Mouse (Mus musculus): Measurements from ENCODE around the gene Olfr584. TPM values are rescaled to one million over a fixed set of nuclear protein-coding genes. Genes with fewer than 3 reads are reported as not detected.

The Olfr584 gene
- total RNA-seq (2014; rRNA removed) (not detected in 2 replicates), polyA plus RNA-seq (2015; fragmentation: Nextera tagmentation; extraction: Ambion mirVana) (not detected in 2 replicates)

DNA sequence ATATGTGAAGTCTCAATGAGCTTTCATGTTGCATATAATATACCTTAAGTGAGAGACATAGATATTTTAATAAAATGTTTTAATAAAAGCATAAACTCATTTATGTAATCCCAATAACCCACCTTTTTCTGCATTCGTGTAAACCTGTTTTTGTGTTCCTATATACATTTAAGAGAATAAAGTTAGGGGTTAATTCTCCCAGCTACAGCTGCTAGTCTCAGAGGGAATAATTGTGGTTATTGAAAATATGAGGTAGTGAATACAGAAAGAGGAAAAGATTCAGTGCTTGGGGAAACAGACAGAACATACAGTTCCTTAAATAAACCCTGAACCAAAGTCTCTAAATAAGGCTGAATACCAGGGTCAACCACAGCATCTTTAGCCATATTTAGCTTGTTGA is at the start of gene Olfr584:
TSS of gene Olfr584 (plus strand) at position 301 of the 400 bp plus-strand sequence.
- Histone ChIP-seq H3K4me3 (ENCODE audit: low read depth, low read length) (no peak within 1 kb of the TSS), H3K27ac (ENCODE audit: low read depth, low read length) (no peak within 1 kb of the TSS), H3K4me2 (ENCODE audit: low read depth) (no peak within 1 kb of the TSS), H3K9ac (no peak within 1 kb of the TSS), H3K9me3 (ENCODE audit: low read length) (no peaks in the 10 kb centered on the region), H3K4me1 (ENCODE audit: insufficient read depth) (no peaks in the 10 kb centered on the region), H3K27me3 (ENCODE audit: insufficient read depth, low read length) (no peaks in the 10 kb centered on the region), H3K36me3 (ENCODE audit: insufficient read depth) (no peaks in the 10 kb centered on the region)
- DNase-seq (no peak), ATAC-seq (no peak)
- WGBS = 83% methylated on average over 1 of the region's 1 CpGs
- TF ChIP-seq CTCF (IDR thresholded peaks at IDR 0.05; ENCODE audit: low read depth) = no peak

DNA sequence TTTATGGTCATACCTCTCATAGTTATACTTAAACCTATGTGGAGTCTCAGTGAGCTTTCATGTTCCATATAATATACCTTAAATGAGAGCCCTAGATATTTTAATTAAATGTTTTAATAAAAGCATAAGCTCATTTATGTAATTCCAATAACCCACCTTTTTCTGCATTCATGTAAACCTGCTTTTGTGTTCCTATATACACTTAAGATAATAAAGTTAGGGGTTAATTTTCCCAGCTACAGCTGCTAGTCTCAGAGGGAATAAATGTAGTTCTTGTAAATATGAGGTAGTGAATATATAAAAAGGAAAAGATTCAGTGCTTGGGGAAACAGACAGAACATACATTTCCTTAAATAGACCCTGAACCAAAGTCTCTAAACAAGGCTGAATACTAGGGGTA is 44.0 kb upstream of the Olfr584 start, which contains the start of gene Olfr582:
TSS of gene Olfr582 (plus strand) at position 301 of the 400 bp plus-strand sequence.
- ATAC-seq = no peak
- Histone ChIP-seq H3K4me1 (ENCODE audit: insufficient read depth) (no peaks in the 10 kb centered on the region), H3K9me3 (ENCODE audit: low read length) (no peaks in the 10 kb centered on the region), H3K4me2 (ENCODE audit: low read depth) (no peak within 1 kb of the TSS), H3K27me3 (ENCODE audit: insufficient read depth, low read length) (no peaks in the 10 kb centered on the region), H3K4me3 (ENCODE audit: low read depth, low read length) (no peak within 1 kb of the TSS), H3K9ac (no peak within 1 kb of the TSS), H3K36me3 (ENCODE audit: insufficient read depth) (no peaks in the 10 kb centered on the region), H3K27ac (ENCODE audit: low read depth, low read length) (no peak within 1 kb of the TSS)
- no peak for DNase-seq
- no peak for TF ChIP-seq CTCF (IDR thresholded peaks at IDR 0.05; ENCODE audit: low read depth)

DNA sequence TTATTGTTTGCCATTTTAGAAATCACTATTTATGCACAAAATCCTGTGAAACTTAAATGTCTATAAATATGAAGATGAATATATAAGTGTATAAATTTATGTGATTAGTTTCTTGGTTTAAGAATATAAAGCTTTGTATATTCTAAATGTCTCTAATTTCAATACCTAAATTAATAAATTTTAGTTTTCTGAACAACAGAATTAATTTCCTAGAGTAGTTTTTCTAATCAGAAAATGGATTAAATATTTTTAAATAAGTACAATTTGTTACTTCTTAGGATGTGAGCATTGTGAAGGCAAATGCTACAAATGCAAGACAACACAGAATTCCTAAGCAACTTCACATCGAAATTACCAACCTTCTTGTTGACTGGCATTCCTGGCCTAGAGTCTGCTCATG is 30.7 kb upstream of the Olfr584 start, which contains the start of gene Olfr583:
TSS of gene Olfr583 (plus strand) at position 301 of the 400 bp plus-strand sequence.
- H3K4me1 ChIP-seq (ENCODE audit: insufficient read depth) = no peaks in the 10 kb centered on the region
- no peaks in the 10 kb centered on the region for H3K27me3 ChIP-seq (ENCODE audit: insufficient read depth, low read length)
- 96% methylated on average over 1 of the region's 1 CpGs for whole genome bisulfite sequencing
- H3K27ac ChIP-seq (ENCODE audit: low read depth, low read length) = no peak within 1 kb of the TSS
- DNase-seq (no peak), ATAC-seq (no peak)
- no peak within 1 kb of the TSS for H3K4me3 ChIP-seq (ENCODE audit: low read depth, low read length)
- no peak within 1 kb of the TSS for H3K4me2 ChIP-seq (ENCODE audit: low read depth)
- no peaks in the 10 kb centered on the region for H3K9me3 ChIP-seq (ENCODE audit: low read length)
- TF ChIP-seq CTCF (IDR thresholded peaks at IDR 0.05; ENCODE audit: low read depth) = no peak
- H3K9ac ChIP-seq = no peak within 1 kb of the TSS
- no peaks in the 10 kb centered on the region for H3K36me3 ChIP-seq (ENCODE audit: insufficient read depth)

DNA sequence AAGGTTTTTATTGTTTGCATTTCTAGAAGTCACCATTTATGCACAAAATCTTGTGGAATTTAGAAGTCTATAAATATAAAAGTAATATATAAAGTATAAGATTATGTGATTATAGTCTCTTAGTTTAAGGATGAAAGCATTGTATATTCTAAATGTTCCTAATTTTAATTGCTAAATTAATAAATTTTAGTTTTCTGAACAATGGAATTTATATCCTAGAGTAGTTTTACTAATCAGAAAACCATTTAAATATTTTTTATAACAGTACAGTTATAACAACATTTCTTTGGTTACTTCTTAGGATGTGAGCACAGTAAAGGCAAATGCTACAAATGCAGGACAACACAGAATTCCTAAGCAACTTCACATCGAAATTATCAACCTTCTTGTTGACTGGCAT is 15.7 kb downstream of the Olfr584 start, which contains the start of gene Olfr585:
TSS of gene Olfr585 (plus strand) at position 301 of the 400 bp plus-strand sequence.
- Histone ChIP-seq H3K9me3 (ENCODE audit: low read length) (no peaks in the 10 kb centered on the region), H3K4me1 (ENCODE audit: insufficient read depth) (no peaks in the 10 kb centered on the region), H3K4me2 (ENCODE audit: low read depth) (no peak within 1 kb of the TSS), H3K4me3 (ENCODE audit: low read depth, low read length) (no peak within 1 kb of the TSS), H3K27me3 (ENCODE audit: insufficient read depth, low read length) (no peaks in the 10 kb centered on the region), H3K36me3 (ENCODE audit: insufficient read depth) (no peaks in the 10 kb centered on the region), H3K9ac (no peak within 1 kb of the TSS), H3K27ac (ENCODE audit: low read depth, low read length) (no peak within 1 kb of the TSS)
- 91% methylated on average over 1 of the region's 1 CpGs for whole genome bisulfite sequencing
- no peak for ATAC-seq
- TF ChIP-seq CTCF (IDR thresholded peaks at IDR 0.05; ENCODE audit: low read depth) = no peak
- no peak for DNase-seq

DNA sequence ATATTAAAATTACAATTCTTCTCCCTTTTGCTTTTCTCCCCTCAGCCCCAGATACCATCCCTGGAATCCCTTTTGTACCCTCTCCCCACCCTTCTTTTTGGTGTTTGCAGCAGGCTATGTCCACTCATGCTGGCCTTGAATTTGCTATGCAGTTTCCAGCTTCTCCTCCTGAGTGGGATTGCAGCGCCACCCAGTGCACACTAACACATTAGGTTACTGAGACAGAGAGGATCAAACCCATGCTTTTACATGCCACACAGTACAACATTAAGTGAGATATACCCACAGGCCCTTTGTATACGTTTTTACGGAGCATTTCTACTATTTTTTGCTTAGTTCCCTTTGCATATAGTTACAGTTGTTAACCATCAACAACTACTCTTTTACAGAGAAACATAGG is 37.7 kb downstream of the Olfr584 start:
- TF ChIP-seq CTCF (IDR thresholded peaks at IDR 0.05; ENCODE audit: low read depth) = peak; percentile 46
- H3K4me3 ChIP-seq (ENCODE audit: low read depth, low read length) = no peak overlapping the region
- no peak overlapping the region for H3K9ac ChIP-seq
- no peak overlapping the region for H3K27ac ChIP-seq (ENCODE audit: low read depth, low read length)
- WGBS = 51% methylated on average over 3 of the region's 3 CpGs
- H3K9me3 ChIP-seq (ENCODE audit: low read length) = no peaks in the 10 kb centered on the region
- no peaks in the 10 kb centered on the region for H3K27me3 ChIP-seq (ENCODE audit: insufficient read depth, low read length)
- no peak for ATAC-seq
- no peak for DNase-seq
- H3K4me1 ChIP-seq (ENCODE audit: insufficient read depth) = no peaks in the 10 kb centered on the region
- H3K36me3 ChIP-seq (ENCODE audit: insufficient read depth) = no peaks in the 10 kb centered on the region
- no peak overlapping the region for H3K4me2 ChIP-seq (ENCODE audit: low read depth)

DNA sequence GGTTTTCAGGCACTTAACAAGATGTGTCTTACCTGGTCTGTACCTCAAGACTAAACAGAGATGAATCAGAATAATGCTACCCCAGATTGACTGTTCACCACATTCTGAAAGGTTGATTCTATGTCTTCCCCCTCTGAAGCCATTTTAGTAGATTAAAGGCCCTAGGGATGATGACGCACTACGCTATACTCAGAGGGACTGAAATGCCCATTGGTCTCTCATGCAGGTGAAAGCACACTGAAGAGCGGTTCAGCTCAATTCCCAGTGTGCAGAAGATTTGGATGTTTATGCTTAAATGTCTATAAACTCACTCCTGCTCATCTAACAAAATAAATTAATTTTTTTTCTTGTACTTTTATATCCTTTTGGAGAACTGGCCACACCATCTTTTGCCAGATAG is 43.9 kb downstream of the Olfr584 start, which contains the start of gene Olfr586:
TSS of gene Olfr586 (minus strand) at position 101 of the 400 bp plus-strand sequence.
- H3K9ac ChIP-seq = no peak within 1 kb of the TSS
- no peak within 1 kb of the TSS for H3K4me3 ChIP-seq (ENCODE audit: low read depth, low read length)
- 96% methylated on average over 3 of the region's 3 CpGs for whole genome bisulfite sequencing
- no peak for TF ChIP-seq CTCF (IDR thresholded peaks at IDR 0.05; ENCODE audit: low read depth)
- H3K4me2 ChIP-seq (ENCODE audit: low read depth) = no peak within 1 kb of the TSS
- no peaks in the 10 kb centered on the region for H3K9me3 ChIP-seq (ENCODE audit: low read length)
- H3K27me3 ChIP-seq (ENCODE audit: insufficient read depth, low read length) = no peaks in the 10 kb centered on the region
- H3K27ac ChIP-seq (ENCODE audit: low read depth, low read length) = no peak within 1 kb of the TSS
- no peaks in the 10 kb centered on the region for H3K4me1 ChIP-seq (ENCODE audit: insufficient read depth)
- no peaks in the 10 kb centered on the region for H3K36me3 ChIP-seq (ENCODE audit: insufficient read depth)
- DNase-seq (no peak), ATAC-seq (no peak)

Other genes with a start within 250 kb of the Olfr584 start
- gene Olfr566, start 223.1 kb upstream of the Olfr584 start, total RNA-seq (2014; rRNA removed) = not detected in 2 replicates
- gene Olfr566, start 223.1 kb upstream of the Olfr584 start, polyA plus RNA-seq (2015; fragmentation: Nextera tagmentation; extraction: Ambion mirVana) = not detected in 2 replicates
- gene Olfr568, start 204.8 kb upstream of the Olfr584 start, total RNA-seq (2014; rRNA removed) = not detected in 2 replicates
- gene Olfr568, start 204.8 kb upstream of the Olfr584 start, polyA plus RNA-seq (2015; fragmentation: Nextera tagmentation; extraction: Ambion mirVana) = not detected in 2 replicates
- gene Olfr569, start 191.0 kb upstream of the Olfr584 start, total RNA-seq (2014; rRNA removed) = not detected in 2 replicates
- not detected in 2 replicates for gene Olfr569, start 191.0 kb upstream of the Olfr584 start, polyA plus RNA-seq (2015; fragmentation: Nextera tagmentation; extraction: Ambion mirVana)
- gene Olfr570, start 187.3 kb upstream of the Olfr584 start, total RNA-seq (2014; rRNA removed) = not detected in 2 replicates
- 0.23 TPM in 1 of 2 replicates, not detected in the other for gene Olfr570, start 187.3 kb upstream of the Olfr584 start, polyA plus RNA-seq (2015; fragmentation: Nextera tagmentation; extraction: Ambion mirVana)
- not detected in 2 replicates for gene Olfr571, start 164.3 kb upstream of the Olfr584 start, total RNA-seq (2014; rRNA removed)
- not detected in 2 replicates for gene Olfr571, start 164.3 kb upstream of the Olfr584 start, polyA plus RNA-seq (2015; fragmentation: Nextera tagmentation; extraction: Ambion mirVana)
- gene Olfr572, start 157.5 kb upstream of the Olfr584 start, total RNA-seq (2014; rRNA removed) = not detected in 2 replicates
- gene Olfr572, start 157.5 kb upstream of the Olfr584 start, polyA plus RNA-seq (2015; fragmentation: Nextera tagmentation; extraction: Ambion mirVana) = not detected in 2 replicates
- not detected in 2 replicates for gene Olfr573-ps1, start 139.3 kb upstream of the Olfr584 start, total RNA-seq (2014; rRNA removed)
- gene Olfr573-ps1, start 139.3 kb upstream of the Olfr584 start, polyA plus RNA-seq (2015; fragmentation: Nextera tagmentation; extraction: Ambion mirVana) = not detected in 2 replicates
- gene Olfr574, start 133.4 kb upstream of the Olfr584 start, total RNA-seq (2014; rRNA removed) = not detected in 2 replicates
- not detected in 2 replicates for gene Olfr574, start 133.4 kb upstream of the Olfr584 start, polyA plus RNA-seq (2015; fragmentation: Nextera tagmentation; extraction: Ambion mirVana)
- not detected in 2 replicates for gene Olfr575, start 123.1 kb upstream of the Olfr584 start, total RNA-seq (2014; rRNA removed)
- not detected in 2 replicates for gene Olfr575, start 123.1 kb upstream of the Olfr584 start, polyA plus RNA-seq (2015; fragmentation: Nextera tagmentation; extraction: Ambion mirVana)
- gene Olfr576, start 119.2 kb upstream of the Olfr584 start, total RNA-seq (2014; rRNA removed) = not detected in 2 replicates
- not detected in 2 replicates for gene Olfr576, start 119.2 kb upstream of the Olfr584 start, polyA plus RNA-seq (2015; fragmentation: Nextera tagmentation; extraction: Ambion mirVana)
- gene Olfr577, start 105.9 kb upstream of the Olfr584 start, total RNA-seq (2014; rRNA removed) = not detected in 2 replicates
- gene Olfr577, start 105.9 kb upstream of the Olfr584 start, polyA plus RNA-seq (2015; fragmentation: Nextera tagmentation; extraction: Ambion mirVana) = not detected in 2 replicates
- gene Olfr578, start 92.6 kb upstream of the Olfr584 start, total RNA-seq (2014; rRNA removed) = not detected in 2 replicates
- not detected in 2 replicates for gene Olfr578, start 92.6 kb upstream of the Olfr584 start, polyA plus RNA-seq (2015; fragmentation: Nextera tagmentation; extraction: Ambion mirVana)
- gene Olfr582, start 43.9 kb upstream of the Olfr584 start, total RNA-seq (2014; rRNA removed) = not detected in 2 replicates
- gene Olfr582, start 43.9 kb upstream of the Olfr584 start, polyA plus RNA-seq (2015; fragmentation: Nextera tagmentation; extraction: Ambion mirVana) = not detected in 2 replicates
- not detected in 2 replicates for gene Olfr583, start 30.6 kb upstream of the Olfr584 start, total RNA-seq (2014; rRNA removed)
- gene Olfr583, start 30.6 kb upstream of the Olfr584 start, polyA plus RNA-seq (2015; fragmentation: Nextera tagmentation; extraction: Ambion mirVana) = not detected in 2 replicates
- not detected in 2 replicates for gene Olfr585, start 15.8 kb downstream of the Olfr584 start, total RNA-seq (2014; rRNA removed)
- not detected in 2 replicates for gene Olfr585, start 15.8 kb downstream of the Olfr584 start, polyA plus RNA-seq (2015; fragmentation: Nextera tagmentation; extraction: Ambion mirVana)
- gene Olfr586, start 43.8 kb downstream of the Olfr584 start, total RNA-seq (2014; rRNA removed) = not detected in 2 replicates
- not detected in 2 replicates for gene Olfr586, start 43.8 kb downstream of the Olfr584 start, polyA plus RNA-seq (2015; fragmentation: Nextera tagmentation; extraction: Ambion mirVana)
- not detected in 2 replicates for gene Olfr588-ps1, start 59.0 kb downstream of the Olfr584 start, total RNA-seq (2014; rRNA removed)
- gene Olfr588-ps1, start 59.0 kb downstream of the Olfr584 start, polyA plus RNA-seq (2015; fragmentation: Nextera tagmentation; extraction: Ambion mirVana) = not detected in 2 replicates
- not detected in 2 replicates for gene Olfr589, start 74.5 kb downstream of the Olfr584 start, total RNA-seq (2014; rRNA removed)
- gene Olfr589, start 74.5 kb downstream of the Olfr584 start, polyA plus RNA-seq (2015; fragmentation: Nextera tagmentation; extraction: Ambion mirVana) = not detected in 2 replicates
- gene Olfr591, start 96.5 kb downstream of the Olfr584 start, total RNA-seq (2014; rRNA removed) = not detected in 2 replicates
- gene Olfr591, start 96.5 kb downstream of the Olfr584 start, polyA plus RNA-seq (2015; fragmentation: Nextera tagmentation; extraction: Ambion mirVana) = not detected in 2 replicates
- gene Olfr592, start 102.9 kb downstream of the Olfr584 start, total RNA-seq (2014; rRNA removed) = not detected in 2 replicates
- not detected in 2 replicates for gene Olfr592, start 102.9 kb downstream of the Olfr584 start, polyA plus RNA-seq (2015; fragmentation: Nextera tagmentation; extraction: Ambion mirVana)
- gene Olfr593, start 130.0 kb downstream of the Olfr584 start, total RNA-seq (2014; rRNA removed) = not detected in 2 replicates
- gene Olfr593, start 130.0 kb downstream of the Olfr584 start, polyA plus RNA-seq (2015; fragmentation: Nextera tagmentation; extraction: Ambion mirVana) = not detected in 2 replicates
- gene Olfr594, start 135.1 kb downstream of the Olfr584 start, total RNA-seq (2014; rRNA removed) = not detected in 2 replicates
- gene Olfr594, start 135.1 kb downstream of the Olfr584 start, polyA plus RNA-seq (2015; fragmentation: Nextera tagmentation; extraction: Ambion mirVana) = not detected in 2 replicates
- not detected in 2 replicates for gene Usp17ld, start 170.6 kb downstream of the Olfr584 start, total RNA-seq (2014; rRNA removed)
- gene Usp17ld, start 170.6 kb downstream of the Olfr584 start, polyA plus RNA-seq (2015; fragmentation: Nextera tagmentation; extraction: Ambion mirVana) = not detected in 2 replicates
- gene Olfr596, start 223.8 kb downstream of the Olfr584 start, total RNA-seq (2014; rRNA removed) = not detected in 2 replicates
- not detected in 2 replicates for gene Olfr596, start 223.8 kb downstream of the Olfr584 start, polyA plus RNA-seq (2015; fragmentation: Nextera tagmentation; extraction: Ambion mirVana)
- 0.24 TPM in 1 of 2 replicates, not detected in the other for gene Olfr597, start 234.4 kb downstream of the Olfr584 start, total RNA-seq (2014; rRNA removed)
- not detected in 2 replicates for gene Olfr597, start 234.4 kb downstream of the Olfr584 start, polyA plus RNA-seq (2015; fragmentation: Nextera tagmentation; extraction: Ambion mirVana)
- gene Olfr598, start 241.7 kb downstream of the Olfr584 start, total RNA-seq (2014; rRNA removed) = not detected in 2 replicates
- gene Olfr598, start 241.7 kb downstream of the Olfr584 start, polyA plus RNA-seq (2015; fragmentation: Nextera tagmentation; extraction: Ambion mirVana) = not detected in 2 replicates